Mouse (Mus musculus): ENCODE measurements around the gene Vmn2r83. TPM values are rescaled to one million over a fixed set of nuclear protein-coding genes. Genes with fewer than 3 reads are reported as not detected.

The Vmn2r83 gene
- total RNA-seq, 2 experiments from 2014 or later, result not detected

GRCm38 (mm10) chr10:79537781-79538180 is 69.2 kb downstream of the Vmn2r83 start:
- no peak for DNase-seq

GRCm38 (mm10) chr10:79538323-79538722 is 69.8 kb downstream of the Vmn2r83 start:
- no peak for DNase-seq

- peak in 1 of 2 experiments; percentile 23 for DNase-seq
These were observed 70.3 kb downstream of the Vmn2r83 start for GRCm38 (mm10) chr10:79538873-79539272.

- no peak for DNase-seq
These were observed 71.4 kb downstream of the Vmn2r83 start for GRCm38 (mm10) chr10:79539701-79540495.

GRCm38 (mm10) chr10:79540746-79541145 is 72.2 kb downstream of the Vmn2r83 start:
- no peak for DNase-seq

- DNase-seq, result no peak
These were observed 73.0 kb downstream of the Vmn2r83 start for GRCm38 (mm10) chr10:79541522-79541921.

GRCm38 (mm10) chr10:79542171-79542570 is 73.6 kb downstream of the Vmn2r83 start:
- no peak for DNase-seq

Small RNAs within 50 kb of the gene (microRNA-seq; reads per million reads assigned to microRNA genes)
- gene Mir6909, result 0 to 0.54 reads per million in 2 experiments

Other genes with a start within 250 kb of the Vmn2r83 start
- gene Vmn2r81, start 221.0 kb upstream of the Vmn2r83 start, total RNA-seq (2021), result not detected
- not detected for gene Vmn2r82, start 112.2 kb upstream of the Vmn2r83 start, total RNA-seq (2021)
- gene Plpp2, start 65.1 kb downstream of the Vmn2r83 start, total RNA-seq (2021), result 1 to 10 TPM; 4.1 to 4.8 TPM
- 10 to 100 TPM; 14.4 to 19.0 TPM for gene Mier2, start 86.5 kb downstream of the Vmn2r83 start, total RNA-seq (2021)
- gene Theg, start 118.6 kb downstream of the Vmn2r83 start, total RNA-seq (2021), result not detected
- gene C2cd4c, start 145.3 kb downstream of the Vmn2r83 start, total RNA-seq (2021), result under 1 TPM in 1 of 2 experiments, not detected in 1; 0.10 TPM
- 1 to 10 TPM; 1.3 to 1.5 TPM for gene Shc2, start 169.2 kb downstream of the Vmn2r83 start, total RNA-seq (2021)
- gene Odf3l2, start 177.0 kb downstream of the Vmn2r83 start, total RNA-seq (2021), result not detected
- under 1 TPM in 1 of 2 experiments, not detected in 1; 0.21 TPM for gene Madcam1, start 195.8 kb downstream of the Vmn2r83 start, total RNA-seq (2021)
- 10 to 100 TPM; 15.5 to 18.0 TPM for gene Tpgs1, start 200.6 kb downstream of the Vmn2r83 start, total RNA-seq (2021)
- 100 to 1,000 TPM; 213 to 227 TPM for gene Cdc34, start 213.5 kb downstream of the Vmn2r83 start, total RNA-seq (2021)
- gene Gzmm, start 220.3 kb downstream of the Vmn2r83 start, total RNA-seq (2021), result 1 to 10 TPM; 7.2 to 7.9 TPM
- 1,000 to 10,000 TPM; 1,459 to 1,479 TPM for gene Bsg, start 235.8 kb downstream of the Vmn2r83 start, total RNA-seq (2021)
- 10 to 100 TPM; 14.8 to 15.1 TPM for gene Hcn2, start 247.9 kb downstream of the Vmn2r83 start, total RNA-seq (2021)

Measured in heart, adult 18-20 months (tissue).